8 mouse cellular contexts compared by ENCODE assay signal in genomic region chr7:66230638-66231550, GRCm38 (mm10).
DNase-seq lines count a peak whose midpoint lies in the region; ATAC-seq and TF ChIP-seq lines count a peak whose summit lies in the region.

No protein-coding gene starts in this region.

- H3K4me2 ChIP-seq in heart, embryonic 14.5 days (ENCODE audit: low read length): no peak overlapping the region

- peak overlapping the region; percentile 37; the same call in 1 of the 2 replicates for H3K27ac ChIP-seq in thymus, adult 2 months (ENCODE audit: control insufficient read depth, insufficient read depth, low read length)
- peak overlapping the region; percentile 54 to 59 for H3K27ac ChIP-seq in heart, embryonic 14.5 days (replicated peaks in 1 of 2; ENCODE audit: control insufficient read depth in 1 of 2, insufficient read depth in 1 of 2, low read depth in 2 of 2, low read length in 2 of 2)
- peak overlapping the region; percentile 90 for H3K27ac ChIP-seq in limb, embryonic 10.5 days

- no peaks in the 10 kb centered on the region for H3K27me3 ChIP-seq in thymus, adult 2 months (ENCODE audit: control insufficient read depth, insufficient read depth, low read length)
- no peaks in the 10 kb centered on the region for H3K27me3 ChIP-seq in heart, embryonic 14.5 days (ENCODE audit: control insufficient read depth, insufficient read depth, low read length)
- H3K27me3 ChIP-seq in limb, embryonic 10.5 days (ENCODE audit: low read depth, poor library complexity, severe bottlenecking): no peaks in the 10 kb centered on the region

- H3K9me3 ChIP-seq in heart, embryonic 14.5 days (ENCODE audit: control insufficient read depth, low read length): no peaks in the 10 kb centered on the region
- no peaks in the 10 kb centered on the region for H3K9me3 ChIP-seq in limb, embryonic 10.5 days (replicated peaks)

- no peak for TF ChIP-seq POLR2A in thymus, adult 2 months (IDR thresholded peaks at IDR 0.05; ENCODE audit: control insufficient read depth, extremely low read depth, insufficient read depth, low read length, poor library complexity)

- peaks cover 36% of the 10 kb centered on the region for H3K4me1 ChIP-seq in thymus, adult 2 months (replicated peaks; ENCODE audit: control insufficient read depth, insufficient read depth, low read length)
- H3K4me1 ChIP-seq in heart, embryonic 14.5 days (ENCODE audit: control insufficient read depth in 2 of 2, insufficient read depth in 2 of 2, low read length in 2 of 2): peaks cover 16 to 23% of the 10 kb centered on the region in 2 experiments
- H3K4me1 ChIP-seq in limb, embryonic 10.5 days: peaks cover 48% of the 10 kb centered on the region

- WGBS in thymus, adult 2 months: 43% methylated on average over 17 of the region's 17 CpGs
- 61% methylated on average over 17 of the region's 17 CpGs for WGBS in heart, embryonic 14.5 days
- 39% methylated on average over 17 of the region's 17 CpGs for WGBS in limb, embryonic 10.5 days

- TF ChIP-seq CTCF in thymus, adult 2 months (IDR thresholded peaks at IDR 0.05; ENCODE audit: borderline replicate concordance, control insufficient read depth, extremely low read depth, insufficient read depth, low read length, poor library complexity): no peak

- H3K36me3 ChIP-seq in thymus, adult 2 months (ENCODE audit: control insufficient read depth, insufficient read depth, low read length): no peaks in the 10 kb centered on the region
- H3K36me3 ChIP-seq in heart, embryonic 14.5 days (ENCODE audit: control insufficient read depth, insufficient read depth, low read length): no peaks in the 10 kb centered on the region
- H3K36me3 ChIP-seq in limb, embryonic 10.5 days: no peaks in the 10 kb centered on the region

- ATAC-seq in cerebellum, adult (ENCODE audit: insufficient number of reproducible peaks, low FRiP score, low TSS enrichment): no peak
- ATAC-seq in heart, embryonic 14.5 days (ENCODE audit: insufficient number of reproducible peaks, insufficient read depth, low FRiP score, low read depth): no peak

- H3K9ac ChIP-seq in heart, embryonic 14.5 days (ENCODE audit: low read length): peak overlapping the region; percentile 22; the same call in 1 of the 2 replicates

- peak; percentile 38 for DNase-seq in cerebellum, adult 9-10 months
- no peak for DNase-seq in thymus, adult 2 months
- no peak for DNase-seq in thymus, postnatal 0 days (ENCODE audit: low spot score)
- DNase-seq in limb, embryonic 10.5 days (ENCODE audit: low spot score): peak; percentile 54
- DNase-seq in neural tube, embryonic 10.5 days (ENCODE audit: extremely low spot score, low spot score): peak; percentile 64
- DNase-seq in thymus, postnatal 14 days: no peak

- no peak overlapping the region for H3K4me3 ChIP-seq in thymus, adult 2 months (ENCODE audit: control insufficient read depth, insufficient read depth, low read length)
- H3K4me3 ChIP-seq in heart, embryonic 14.5 days (ENCODE audit: control insufficient read depth in 1 of 2, insufficient read depth in 1 of 2, low read depth in 1 of 2, low read length in 2 of 2): no peak overlapping the region
- H3K4me3 ChIP-seq in limb, embryonic 10.5 days: no peak overlapping the region

Comparison
In these comparisons a context has a peak if more than half of its experiments do, and no peak if none do; other contexts are left out.
1. DNase-seq: peak in cerebellum, adult 9-10 months (single experiment), limb, embryonic 10.5 days (single experiment) and neural tube, embryonic 10.5 days (single experiment); none in thymus, adult 2 months (single experiment), thymus, postnatal 0 days (single experiment) and thymus, postnatal 14 days (single experiment).
2. H3K27ac ChIP-seq: peak in every context shown above with its lines; median percentile 90 in limb, embryonic 10.5 days; 56 in heart, embryonic 14.5 days; 37 in thymus, adult 2 months.